Mouse (Mus musculus): ENCODE data around the gene Plcb4. TPM values are rescaled to one million over a fixed set of nuclear protein-coding genes. Genes with fewer than 3 reads are reported as not detected.

Gene Plcb4
- polyA plus RNA-seq, 1 experiment from 2014 or later, result 17.6 TPM

GRCm38 (mm10) chr2:135915928-135916327 is 257.1 kb downstream of the Plcb4 start:
- no peak overlapping the region for H3K9ac ChIP-seq

GRCm38 (mm10) chr2:135917000-135917399 is 258.2 kb downstream of the Plcb4 start:
- no peak overlapping the region for H3K9ac ChIP-seq
- no peaks in the 10 kb centered on the region for H3K27me3 ChIP-seq
- 84% methylated on average over 3 of the region's 3 CpGs for WGBS
- no peaks in the 10 kb centered on the region for H3K36me3 ChIP-seq
- no peak overlapping the region for H3K4me2 ChIP-seq
- ATAC-seq (ENCODE audit: insufficient number of reproducible peaks, insufficient read depth, low FRiP score, low TSS enrichment, low read depth), result no peak
- H3K4me1 ChIP-seq, result peaks cover 4% of the 10 kb centered on the region; the same call in 1 of the 2 replicates
- H3K27ac ChIP-seq, result no peak overlapping the region
- no peak overlapping the region for H3K4me3 ChIP-seq
- H3K9me3 ChIP-seq, result no peaks in the 10 kb centered on the region

More at GRCm38 (mm10) chr2:135915928-135916327, 257.1 kb downstream of the Plcb4 start:
- H3K36me3 ChIP-seq, result no peaks in the 10 kb centered on the region
- H3K4me1 ChIP-seq, result peaks cover 4% of the 10 kb centered on the region; the same call in 1 of the 2 replicates
- no peak overlapping the region for H3K4me2 ChIP-seq
- no peak overlapping the region for H3K4me3 ChIP-seq
- H3K9me3 ChIP-seq, result no peaks in the 10 kb centered on the region
- WGBS, result 70% methylated on average over 10 of the region's 10 CpGs
- H3K27ac ChIP-seq, result no peak overlapping the region
- ATAC-seq (ENCODE audit: insufficient number of reproducible peaks, insufficient read depth, low FRiP score, low TSS enrichment, low read depth), result no peak
- H3K27me3 ChIP-seq, result no peaks in the 10 kb centered on the region

- Histone ChIP-seq H3K27me3 (no peaks in the 10 kb centered on the region), H3K9me3 (no peaks in the 10 kb centered on the region), H3K36me3 (no peaks in the 10 kb centered on the region), H3K27ac (no peak overlapping the region), H3K4me1 (peaks cover 4% of the 10 kb centered on the region; the same call in 1 of the 2 replicates), H3K4me2 (no peak overlapping the region), H3K9ac (no peak overlapping the region), H3K4me3 (no peak overlapping the region)
- 79% methylated on average over 5 of the region's 5 CpGs for WGBS
- no peak for ATAC-seq (ENCODE audit: insufficient number of reproducible peaks, insufficient read depth, low FRiP score, low TSS enrichment, low read depth)
Observed at GRCm38 (mm10) chr2:135918116-135918515, 259.3 kb downstream of the Plcb4 start.

GRCm38 (mm10) chr2:135919641-135920040 is 260.8 kb downstream of the Plcb4 start:
- Histone ChIP-seq H3K36me3 (no peaks in the 10 kb centered on the region), H3K4me2 (no peak overlapping the region), H3K4me3 (no peak overlapping the region), H3K27ac (no peak overlapping the region), H3K27me3 (no peaks in the 10 kb centered on the region), H3K9ac (no peak overlapping the region), H3K9me3 (no peaks in the 10 kb centered on the region), H3K4me1 (peaks cover 4% of the 10 kb centered on the region; the same call in 1 of the 2 replicates)
- WGBS, result 68% methylated on average over 6 of the region's 6 CpGs
- ATAC-seq (ENCODE audit: insufficient number of reproducible peaks, insufficient read depth, low FRiP score, low TSS enrichment, low read depth), result no peak

GRCm38 (mm10) chr2:135926660-135927343 is 268.0 kb downstream of the Plcb4 start:
- H3K9ac ChIP-seq, result no peak overlapping the region

GRCm38 (mm10) chr2:135929021-135929720 is 270.4 kb downstream of the Plcb4 start:
- Histone ChIP-seq H3K27me3 (no peaks in the 10 kb centered on the region), H3K27ac (no peak overlapping the region)
- 73% methylated on average over 9 of the region's 9 CpGs for WGBS

More at GRCm38 (mm10) chr2:135926660-135927343, 268.0 kb downstream of the Plcb4 start:
- Histone ChIP-seq H3K4me1 (no peaks in the 10 kb centered on the region), H3K4me2 (no peak overlapping the region), H3K36me3 (no peaks in the 10 kb centered on the region), H3K27me3 (no peaks in the 10 kb centered on the region), H3K4me3 (no peak overlapping the region), H3K9me3 (no peaks in the 10 kb centered on the region), H3K27ac (no peak overlapping the region)
- 82% methylated on average over 8 of the region's 8 CpGs for WGBS
- no peak for ATAC-seq (ENCODE audit: insufficient number of reproducible peaks, insufficient read depth, low FRiP score, low TSS enrichment, low read depth)

GRCm38 (mm10) chr2:135930696-135931095 is 271.9 kb downstream of the Plcb4 start:
- ATAC-seq (ENCODE audit: insufficient number of reproducible peaks, insufficient read depth, low FRiP score, low TSS enrichment, low read depth), result no peak
- H3K36me3 ChIP-seq, result no peaks in the 10 kb centered on the region
- H3K27me3 ChIP-seq, result no peaks in the 10 kb centered on the region
- H3K27ac ChIP-seq, result no peak overlapping the region
- H3K4me2 ChIP-seq, result no peak overlapping the region
- no peaks in the 10 kb centered on the region for H3K4me1 ChIP-seq
- H3K9ac ChIP-seq, result no peak overlapping the region
- no peak overlapping the region for H3K4me3 ChIP-seq
- no peaks in the 10 kb centered on the region for H3K9me3 ChIP-seq
- 84% methylated on average over 4 of the region's 4 CpGs for WGBS

More at GRCm38 (mm10) chr2:135929021-135929720, 270.4 kb downstream of the Plcb4 start:
- H3K9ac ChIP-seq, result no peak overlapping the region
- no peak overlapping the region for H3K4me3 ChIP-seq
- no peak overlapping the region for H3K4me2 ChIP-seq
- H3K36me3 ChIP-seq, result no peaks in the 10 kb centered on the region
- no peaks in the 10 kb centered on the region for H3K4me1 ChIP-seq
- no peaks in the 10 kb centered on the region for H3K9me3 ChIP-seq
- no peak for ATAC-seq (ENCODE audit: insufficient number of reproducible peaks, insufficient read depth, low FRiP score, low TSS enrichment, low read depth)

GRCm38 (mm10) chr2:135932569-135932968 is 273.8 kb downstream of the Plcb4 start:
- 90% methylated on average over 4 of the region's 4 CpGs for WGBS

GRCm38 (mm10) chr2:135936376-135936775 is 277.6 kb downstream of the Plcb4 start:
- no peak overlapping the region for H3K4me2 ChIP-seq
- no peak overlapping the region for H3K9ac ChIP-seq
- 67% methylated on average over 6 of the region's 6 CpGs for WGBS

More at GRCm38 (mm10) chr2:135932569-135932968, 273.8 kb downstream of the Plcb4 start:
- ATAC-seq (ENCODE audit: insufficient number of reproducible peaks, insufficient read depth, low FRiP score, low TSS enrichment, low read depth), result no peak
- Histone ChIP-seq H3K36me3 (no peaks in the 10 kb centered on the region), H3K9ac (no peak overlapping the region), H3K4me2 (no peak overlapping the region), H3K9me3 (no peaks in the 10 kb centered on the region), H3K27ac (no peak overlapping the region), H3K27me3 (no peaks in the 10 kb centered on the region), H3K4me3 (no peak overlapping the region), H3K4me1 (no peaks in the 10 kb centered on the region)

GRCm38 (mm10) chr2:135937646-135938045 is 278.8 kb downstream of the Plcb4 start:
- no peak for ATAC-seq (ENCODE audit: insufficient number of reproducible peaks, insufficient read depth, low FRiP score, low TSS enrichment, low read depth)
- Histone ChIP-seq H3K4me1 (0 out of 2 replicates have a peak, but pooled peaks cover 3% of the 10 kb centered on the region), H3K4me3 (no peak overlapping the region), H3K27ac (no peak overlapping the region), H3K4me2 (no peak overlapping the region), H3K36me3 (no peaks in the 10 kb centered on the region), H3K9me3 (no peaks in the 10 kb centered on the region), H3K27me3 (no peaks in the 10 kb centered on the region), H3K9ac (no peak overlapping the region)
- WGBS, result 86% methylated on average over 6 of the region's 6 CpGs

More at GRCm38 (mm10) chr2:135936376-135936775, 277.6 kb downstream of the Plcb4 start:
- no peak for ATAC-seq (ENCODE audit: insufficient number of reproducible peaks, insufficient read depth, low FRiP score, low TSS enrichment, low read depth)
- Histone ChIP-seq H3K9me3 (no peaks in the 10 kb centered on the region), H3K4me3 (no peak overlapping the region), H3K36me3 (no peaks in the 10 kb centered on the region), H3K27ac (no peak overlapping the region), H3K4me1 (0 out of 2 replicates have a peak, but pooled peaks cover 3% of the 10 kb centered on the region), H3K27me3 (no peaks in the 10 kb centered on the region)

GRCm38 (mm10) chr2:135939933-135940332 is 281.1 kb downstream of the Plcb4 start:
- H3K4me2 ChIP-seq, result no peak overlapping the region
- WGBS, result 81% methylated on average over 9 of the region's 9 CpGs
- H3K27ac ChIP-seq, result no peak overlapping the region
- 0 out of 2 replicates have a peak, but pooled peaks cover 3% of the 10 kb centered on the region for H3K4me1 ChIP-seq
- H3K36me3 ChIP-seq, result no peaks in the 10 kb centered on the region
- H3K9me3 ChIP-seq, result no peaks in the 10 kb centered on the region
- ATAC-seq (ENCODE audit: insufficient number of reproducible peaks, insufficient read depth, low FRiP score, low TSS enrichment, low read depth), result no peak
- no peak overlapping the region for H3K9ac ChIP-seq
- H3K27me3 ChIP-seq, result no peaks in the 10 kb centered on the region
- H3K4me3 ChIP-seq, result no peak overlapping the region
